Mouse (Mus musculus): ENCODE results near the gene Rtn1.

DNA sequence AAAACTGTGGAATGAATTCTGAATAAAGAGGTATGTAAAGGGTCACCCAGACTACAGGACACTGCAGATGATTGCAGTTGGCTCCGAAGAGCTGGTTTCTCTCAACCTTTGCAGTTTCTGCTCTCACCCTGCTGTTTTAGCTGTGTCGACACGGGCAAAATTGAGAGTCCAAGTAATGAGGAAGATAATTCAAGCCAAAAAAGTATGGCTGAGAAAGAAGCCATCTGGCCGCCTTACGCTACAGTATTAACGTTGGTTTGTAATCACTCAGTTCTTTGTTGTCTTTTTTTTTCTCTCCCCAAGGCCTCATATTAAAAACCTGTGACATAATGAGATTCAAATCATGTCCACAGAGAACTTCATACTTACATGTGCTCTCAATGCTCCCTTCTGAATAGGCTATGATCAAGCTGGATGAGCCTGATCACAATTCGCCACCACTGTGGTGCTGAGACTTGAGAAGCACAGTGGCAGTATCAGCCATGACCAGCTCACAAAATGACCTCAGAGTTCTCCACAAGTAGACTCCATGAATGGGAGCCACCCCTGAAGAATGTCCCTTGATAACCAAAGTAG, 76.9 kb downstream of the Rtn1 start:
- no peak for TF ChIP-seq CTCF (IDR thresholded peaks at IDR 0.05; ENCODE audit: low read depth, low read length)
- no peak for TF ChIP-seq GATA1 (IDR thresholded peaks at IDR 0.05; ENCODE audit: borderline replicate concordance, low read length)
